Mouse (Mus musculus): ENCODE data around the gene Msln. TPM values are rescaled to one million over a fixed set of nuclear protein-coding genes. Genes with fewer than 3 reads are reported as not detected.

Gene Msln
- 1.7 and 9.4 TPM in 2 replicates for polyA plus RNA-seq (2014; fragmentation: Nextera tagmentation; extraction: Ambion mirVana)

GRCm38 (mm10) chr17:25754241-25754640, at the start of gene Msln:
Gene Msln, minus strand, starts transcription at chr17:25754378.
- Histone ChIP-seq H3K9me3 (ENCODE audit: control insufficient read depth, low read length) (no peaks in the 10 kb centered on the region), H3K4me3 (ENCODE audit: low read depth, low read length) (no peak within 1 kb of the TSS), H3K4me2 (ENCODE audit: low read depth, low read length) (no peak within 1 kb of the TSS), H3K9ac (ENCODE audit: low read depth, low read length) (no peak within 1 kb of the TSS), H3K27ac (replicated peaks; ENCODE audit: low read depth, low read length) (no peak within 1 kb of the TSS), H3K36me3 (ENCODE audit: control insufficient read depth, insufficient read depth, low read length) (no peaks in the 10 kb centered on the region), H3K27me3 (replicated peaks; ENCODE audit: control insufficient read depth, insufficient read depth, low read length) (no peaks in the 10 kb centered on the region), H3K4me1 (ENCODE audit: control insufficient read depth, insufficient read depth, low read length) (peaks cover 3% of the 10 kb centered on the region; the same call in 1 of the 2 replicates)
- ATAC-seq (ENCODE audit: low read depth) (no peak), DNase-seq (ENCODE audit: low spot score) (no peak)
- WGBS, result 85% methylated on average over 9 of the region's 9 CpGs

- ATAC-seq (ENCODE audit: low read depth), result peak; percentile 82
- Histone ChIP-seq H3K9me3 (ENCODE audit: control insufficient read depth, low read length) (no peaks in the 10 kb centered on the region), H3K4me1 (ENCODE audit: control insufficient read depth, insufficient read depth, low read length) (no peaks in the 10 kb centered on the region), H3K36me3 (ENCODE audit: control insufficient read depth, insufficient read depth, low read length) (no peaks in the 10 kb centered on the region), H3K4me3 (ENCODE audit: low read depth, low read length) (no peak overlapping the region), H3K4me2 (ENCODE audit: low read depth, low read length) (no peak overlapping the region), H3K27me3 (replicated peaks; ENCODE audit: control insufficient read depth, insufficient read depth, low read length) (peaks cover 1% of the 10 kb centered on the region), H3K9ac (ENCODE audit: low read depth, low read length) (no peak overlapping the region), H3K27ac (replicated peaks; ENCODE audit: low read depth, low read length) (no peak overlapping the region)
- peak; percentile 79 for DNase-seq (ENCODE audit: low spot score)
- WGBS, result 12% methylated on average over 10 of the region's 10 CpGs
Measured at GRCm38 (mm10) chr17:25802825-25803517, 48.8 kb upstream of the Msln start.

DNA sequence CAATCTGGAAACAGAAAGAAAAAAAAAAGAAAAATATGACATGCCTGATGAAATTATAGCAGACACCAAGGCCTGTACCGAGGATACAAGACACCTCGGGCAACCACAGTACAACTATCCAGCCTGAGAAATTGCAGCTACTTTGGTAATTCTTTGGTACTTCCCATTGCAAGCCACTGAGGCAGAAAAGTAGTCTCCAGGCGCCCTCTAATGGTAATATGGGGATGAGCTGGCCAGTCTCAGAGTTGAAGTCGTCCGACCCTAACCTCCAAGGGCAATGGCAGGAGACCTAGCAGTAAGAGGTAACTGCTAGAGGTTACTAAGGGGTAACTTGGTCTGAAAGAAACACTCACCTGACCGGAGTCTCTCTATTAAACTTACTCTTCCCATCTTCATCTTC, 46.9 kb upstream of the Msln start:
- Histone ChIP-seq H3K9ac (ENCODE audit: low read depth, low read length) (no peak overlapping the region), H3K27me3 (replicated peaks; ENCODE audit: control insufficient read depth, insufficient read depth, low read length) (no peaks in the 10 kb centered on the region; the same call in 1 of the 2 replicates), H3K4me3 (ENCODE audit: low read depth, low read length) (no peak overlapping the region), H3K9me3 (ENCODE audit: control insufficient read depth, low read length) (no peaks in the 10 kb centered on the region), H3K36me3 (ENCODE audit: control insufficient read depth, insufficient read depth, low read length) (no peaks in the 10 kb centered on the region), H3K4me1 (ENCODE audit: control insufficient read depth, insufficient read depth, low read length) (peaks cover 8% of the 10 kb centered on the region), H3K27ac (replicated peaks; ENCODE audit: low read depth, low read length) (no peak overlapping the region), H3K4me2 (ENCODE audit: low read depth, low read length) (no peak overlapping the region)
- ATAC-seq (ENCODE audit: low read depth), result peak; percentile 26; the same call in 1 of the 2 replicates
- peak; percentile 80 for DNase-seq (ENCODE audit: low spot score)
- WGBS, result 7% methylated on average over 6 of the region's 6 CpGs

GRCm38 (mm10) chr17:25796951-25797369, 42.8 kb upstream of the Msln start, which contains the start of gene Metrn:
Gene Metrn, minus strand, starts transcription at chr17:25797136.
- WGBS, result 0% methylated on average over 9 of the region's 35 CpGs
- Histone ChIP-seq H3K27me3 (replicated peaks; ENCODE audit: control insufficient read depth, insufficient read depth, low read length) (no peaks in the 10 kb centered on the region), H3K4me1 (ENCODE audit: control insufficient read depth, insufficient read depth, low read length) (peaks cover 16% of the 10 kb centered on the region), H3K36me3 (ENCODE audit: control insufficient read depth, insufficient read depth, low read length) (no peaks in the 10 kb centered on the region), H3K9ac (ENCODE audit: low read depth, low read length) (peak within 1 kb of the TSS; percentile 68), H3K9me3 (ENCODE audit: control insufficient read depth, low read length) (no peaks in the 10 kb centered on the region), H3K4me3 (ENCODE audit: low read depth, low read length) (peak within 1 kb of the TSS; percentile 79), H3K4me2 (ENCODE audit: low read depth, low read length) (peak within 1 kb of the TSS; percentile 97), H3K27ac (replicated peaks; ENCODE audit: low read depth, low read length) (peak within 1 kb of the TSS; percentile 24; the same call in 1 of the 2 replicates)
- peak; percentile 84 for ATAC-seq (ENCODE audit: low read depth)
- peak; percentile 94 for DNase-seq (ENCODE audit: low spot score)

GRCm38 (mm10) chr17:25796211-25796771, 42.1 kb upstream of the Msln start:
- 3% methylated on average over 27 of the region's 37 CpGs for WGBS
- H3K4me1 ChIP-seq (ENCODE audit: control insufficient read depth, insufficient read depth, low read length), result peaks cover 20% of the 10 kb centered on the region
- peak overlapping the region; percentile 24; the same call in 1 of the 2 replicates for H3K27ac ChIP-seq (replicated peaks; ENCODE audit: low read depth, low read length)
- peak overlapping the region; percentile 68 for H3K9ac ChIP-seq (ENCODE audit: low read depth, low read length)
- no peaks in the 10 kb centered on the region for H3K27me3 ChIP-seq (replicated peaks; ENCODE audit: control insufficient read depth, insufficient read depth, low read length)
- peak overlapping the region; percentile 97 for H3K4me2 ChIP-seq (ENCODE audit: low read depth, low read length)
- ATAC-seq (ENCODE audit: low read depth), result 0 out of 2 replicates have a peak, but pooled peaks have one; percentile 0
- H3K4me3 ChIP-seq (ENCODE audit: low read depth, low read length), result peak overlapping the region; percentile 79
- no peaks in the 10 kb centered on the region for H3K36me3 ChIP-seq (ENCODE audit: control insufficient read depth, insufficient read depth, low read length)
- H3K9me3 ChIP-seq (ENCODE audit: control insufficient read depth, low read length), result no peaks in the 10 kb centered on the region
- DNase-seq (ENCODE audit: low spot score), result no peak

GRCm38 (mm10) chr17:25795609-25796092, 41.5 kb upstream of the Msln start, which contains the start of gene AC134908.4:
Gene AC134908.4, minus strand, starts transcription at chr17:25795659.
- WGBS, result 19% methylated on average over 5 of the region's 6 CpGs
- Histone ChIP-seq H3K27ac (replicated peaks; ENCODE audit: low read depth, low read length) (peak within 1 kb of the TSS; percentile 24; the same call in 1 of the 2 replicates), H3K9ac (ENCODE audit: low read depth, low read length) (peak within 1 kb of the TSS; percentile 68), H3K27me3 (replicated peaks; ENCODE audit: control insufficient read depth, insufficient read depth, low read length) (no peaks in the 10 kb centered on the region), H3K9me3 (ENCODE audit: control insufficient read depth, low read length) (no peaks in the 10 kb centered on the region), H3K4me3 (ENCODE audit: low read depth, low read length) (peak within 1 kb of the TSS; percentile 79), H3K36me3 (ENCODE audit: control insufficient read depth, insufficient read depth, low read length) (no peaks in the 10 kb centered on the region), H3K4me1 (ENCODE audit: control insufficient read depth, insufficient read depth, low read length) (peaks cover 26% of the 10 kb centered on the region), H3K4me2 (ENCODE audit: low read depth, low read length) (peak within 1 kb of the TSS; percentile 97)
- no peak; the same call in 1 of the 2 replicates for ATAC-seq (ENCODE audit: low read depth)
- peak; percentile 78 for DNase-seq (ENCODE audit: low spot score)

GRCm38 (mm10) chr17:25794998-25795397, 40.8 kb upstream of the Msln start:
- H3K36me3 ChIP-seq (ENCODE audit: control insufficient read depth, insufficient read depth, low read length), result no peaks in the 10 kb centered on the region; the same call in 1 of the 2 replicates
- WGBS, result 84% methylated on average over 15 of the region's 17 CpGs
- ATAC-seq (ENCODE audit: low read depth) (no peak), DNase-seq (ENCODE audit: low spot score) (no peak)
- H3K27me3 ChIP-seq (replicated peaks; ENCODE audit: control insufficient read depth, insufficient read depth, low read length), result no peaks in the 10 kb centered on the region
- H3K9ac ChIP-seq (ENCODE audit: low read depth, low read length), result peak overlapping the region; percentile 68; the same call in 1 of the 2 replicates
- no peak overlapping the region for H3K27ac ChIP-seq (replicated peaks; ENCODE audit: low read depth, low read length)
- H3K4me1 ChIP-seq (ENCODE audit: control insufficient read depth, insufficient read depth, low read length), result peaks cover 26% of the 10 kb centered on the region
- H3K9me3 ChIP-seq (ENCODE audit: control insufficient read depth, low read length), result no peaks in the 10 kb centered on the region
- H3K4me3 ChIP-seq (ENCODE audit: low read depth, low read length), result peak overlapping the region; percentile 79; the same call in 1 of the 2 replicates
- peak overlapping the region; percentile 97; the same call in 1 of the 2 replicates for H3K4me2 ChIP-seq (ENCODE audit: low read depth, low read length)

- Histone ChIP-seq H3K9me3 (ENCODE audit: control insufficient read depth, low read length) (no peaks in the 10 kb centered on the region), H3K27me3 (replicated peaks; ENCODE audit: control insufficient read depth, insufficient read depth, low read length) (no peaks in the 10 kb centered on the region), H3K9ac (ENCODE audit: low read depth, low read length) (no peak overlapping the region), H3K4me3 (ENCODE audit: low read depth, low read length) (no peak overlapping the region), H3K27ac (replicated peaks; ENCODE audit: low read depth, low read length) (no peak overlapping the region), H3K4me2 (ENCODE audit: low read depth, low read length) (0 out of 2 replicates have a peak overlapping the region, but pooled peaks have one; percentile 97), H3K4me1 (ENCODE audit: control insufficient read depth, insufficient read depth, low read length) (peaks cover 26% of the 10 kb centered on the region), H3K36me3 (ENCODE audit: control insufficient read depth, insufficient read depth, low read length) (peaks cover 5% of the 10 kb centered on the region; the same call in 1 of the 2 replicates)
- 59% methylated on average over 13 of the region's 13 CpGs for WGBS
- DNase-seq (ENCODE audit: low spot score) (no peak), ATAC-seq (ENCODE audit: low read depth) (no peak)
Measured at GRCm38 (mm10) chr17:25794197-25794596, 40.0 kb upstream of the Msln start.

Data from embryonic facial prominence, embryonic 14.5 days (tissue).